Mouse (Mus musculus) heart, embryonic 13.5 days (tissue): ENCODE results near the gene Ccdc92b. TPM values are rescaled to one million over a fixed set of nuclear protein-coding genes. Genes with fewer than 3 reads are reported as not detected.

Source experiments
- ATAC-seq: fragments of 200-750 bp; cut with Nextera tagmentation; 2 replicates; pipeline ENCODE4 v1.8.0; 2017; ENCODE audit warnings: moderate TSS enrichment; ENCODE audit not compliant: insufficient number of reproducible peaks, low FRiP score, low TSS enrichment; ENCODE audit errors: extremely low read depth
- H3K27ac ChIP-seq: fragments of 300-500 bp; sonication (generic); replicated peaks from 2 replicates; pipeline ENCODE4 v1.5.1; 2015; ENCODE audit warnings: moderate library complexity, mild to moderate bottlenecking, inconsistent platforms
- H3K27me3 ChIP-seq: fragments of 300-500 bp; sonication (generic); replicated peaks from 2 replicates; pipeline ENCODE4 v1.6.1; 2015; ENCODE audit warnings: mild to moderate bottlenecking, inconsistent platforms
- H3K36me3 ChIP-seq: fragments of 300-500 bp; sonication (generic); 2 replicates; pipeline ENCODE4 v1.6.1; 2015; ENCODE audit warnings: mild to moderate bottlenecking, inconsistent platforms
- H3K4me1 ChIP-seq: fragments of 300-500 bp; sonication (generic); 2 replicates; pipeline ENCODE4 v1.6.1; 2015; ENCODE audit warnings: inconsistent platforms
- H3K4me2 ChIP-seq: fragments of 300-500 bp; sonication (generic); 2 replicates; pipeline ENCODE4 v1.6.1; 2015; ENCODE audit warnings: inconsistent platforms, mild to moderate bottlenecking, moderate library complexity
- H3K4me3 ChIP-seq: fragments of 300-500 bp; sonication (generic); 2 replicates; pipeline ENCODE4 v1.5.1; 2015; ENCODE audit warnings: moderate library complexity, mild to moderate bottlenecking, inconsistent platforms
- H3K9ac ChIP-seq: fragments of 300-500 bp; sonication (generic); 2 replicates; pipeline ENCODE4 v1.6.1; 2015; ENCODE audit warnings: inconsistent platforms, mild to moderate bottlenecking, moderate library complexity
- H3K9me3 ChIP-seq: fragments of 300-500 bp; sonication (generic); 2 replicates; pipeline ENCODE4 v1.6.1; 2016; ENCODE audit warnings: inconsistent platforms
- WGBS: fragments of 180-500 bp; shearing (Covaris S2); methylation state at CpG from one replicate; pipeline ENCODE4 v1.1.7; 2015; ENCODE audit warnings: mixed read lengths; 5-methylcytosine and 5-hydroxymethylcytosine counted together
- polyA plus RNA-seq: library from polyadenylated mRNA; unstranded; fragments of >200 nt; fragmentation: Nextera tagmentation; extraction: Ambion mirVana; gene quantifications from 2 replicates; pipeline ENCODE4 v1.2.1, GENCODE M21; 2015

Gene Ccdc92b
- polyA plus RNA-seq, 1 experiment from 2014 or later: 0.96 TPM

- Histone ChIP-seq H3K9ac (peak overlapping the region; percentile 88), H3K36me3 (no peaks in the 10 kb centered on the region), H3K4me3 (peak overlapping the region; percentile 81), H3K9me3 (no peaks in the 10 kb centered on the region), H3K27ac (peak overlapping the region; percentile 91), H3K4me1 (peaks cover 25% of the 10 kb centered on the region), H3K27me3 (peaks cover 14% of the 10 kb centered on the region; the same call in 1 of the 2 replicates), H3K4me2 (peak overlapping the region; percentile 80)
- 2% methylated on average over 86 of the region's 86 CpGs for WGBS
- ATAC-seq: peak; percentile 75
These were observed 18.8 kb downstream of the Ccdc92b start for GRCm38 (mm10) chr11:74637971-74638790.

- 3% methylated on average over 9 of the region's 9 CpGs for WGBS
- peak overlapping the region; percentile 81 for H3K4me3 ChIP-seq
- no peaks in the 10 kb centered on the region for H3K36me3 ChIP-seq
- peak overlapping the region; percentile 88 for H3K9ac ChIP-seq
- peak overlapping the region; percentile 91 for H3K27ac ChIP-seq
- H3K27me3 ChIP-seq: peaks cover 14% of the 10 kb centered on the region; the same call in 1 of the 2 replicates
- ATAC-seq: no peak
- peaks cover 25% of the 10 kb centered on the region for H3K4me1 ChIP-seq
- H3K4me2 ChIP-seq: peak overlapping the region; percentile 80
- no peaks in the 10 kb centered on the region for H3K9me3 ChIP-seq
These were observed 19.5 kb downstream of the Ccdc92b start for GRCm38 (mm10) chr11:74638791-74639411.

- 31% methylated on average over 1 of the region's 1 CpGs for WGBS
- no peak overlapping the region for H3K4me3 ChIP-seq
- peaks cover 14% of the 10 kb centered on the region; the same call in 1 of the 2 replicates for H3K27me3 ChIP-seq
- no peak for ATAC-seq
- H3K9me3 ChIP-seq: no peaks in the 10 kb centered on the region
- no peak overlapping the region for H3K27ac ChIP-seq
- H3K4me1 ChIP-seq: peaks cover 25% of the 10 kb centered on the region
- H3K36me3 ChIP-seq: no peaks in the 10 kb centered on the region
- no peak overlapping the region; the same call in 1 of the 2 replicates for H3K4me2 ChIP-seq
- H3K9ac ChIP-seq: peak overlapping the region; percentile 88
These were observed 20.2 kb downstream of the Ccdc92b start for GRCm38 (mm10) chr11:74639628-74640027.

- Histone ChIP-seq H3K9ac (no peak overlapping the region), H3K27ac (0 out of 2 replicates have a peak overlapping the region, but pooled peaks have one; percentile 91), H3K4me2 (peak overlapping the region; percentile 87; the same call in 1 of the 2 replicates), H3K4me3 (no peak overlapping the region), H3K4me1 (peaks cover 38% of the 10 kb centered on the region), H3K9me3 (no peaks in the 10 kb centered on the region), H3K27me3 (no peaks in the 10 kb centered on the region), H3K36me3 (peaks cover 4% of the 10 kb centered on the region; the same call in 1 of the 2 replicates)
- 96% methylated on average over 1 of the region's 1 CpGs for WGBS
- ATAC-seq: no peak
These were observed 28.6 kb downstream of the Ccdc92b start for GRCm38 (mm10) chr11:74647966-74648365.

GRCm38 (mm10) chr11:74648676-74649075 lies 29.3 kb downstream of the Ccdc92b start:
- no peak for ATAC-seq

GRCm38 (mm10) chr11:74649095-74649646 lies 29.8 kb downstream of the Ccdc92b start, which contains the start of gene Cluh:
Cluh (plus strand) TSS chr11:74649495.
- Histone ChIP-seq H3K4me1 (peaks cover 49% of the 10 kb centered on the region), H3K4me2 (peak within 1 kb of the TSS; percentile 87), H3K27me3 (no peaks in the 10 kb centered on the region), H3K4me3 (peak within 1 kb of the TSS; percentile 82), H3K9me3 (no peaks in the 10 kb centered on the region), H3K9ac (peak within 1 kb of the TSS; percentile 97), H3K36me3 (peaks cover 8% of the 10 kb centered on the region), H3K27ac (peak within 1 kb of the TSS; percentile 91)
- peak; percentile 81 for ATAC-seq
- under 1% methylated on average over 55 of the region's 58 CpGs for WGBS

More at GRCm38 (mm10) chr11:74648676-74649075, 29.3 kb downstream of the Ccdc92b start:
- H3K9me3 ChIP-seq: no peaks in the 10 kb centered on the region
- H3K27me3 ChIP-seq: no peaks in the 10 kb centered on the region
- peak overlapping the region; percentile 82 for H3K4me3 ChIP-seq
- WGBS: 6% methylated on average over 1 of the region's 1 CpGs
- H3K27ac ChIP-seq: peak overlapping the region; percentile 91
- peak overlapping the region; percentile 97 for H3K9ac ChIP-seq
- peak overlapping the region; percentile 87 for H3K4me2 ChIP-seq
- peaks cover 44% of the 10 kb centered on the region for H3K4me1 ChIP-seq
- peaks cover 4% of the 10 kb centered on the region; the same call in 1 of the 2 replicates for H3K36me3 ChIP-seq

GRCm38 (mm10) chr11:74649647-74650551 lies 30.5 kb downstream of the Ccdc92b start:
- Histone ChIP-seq H3K9ac (peak overlapping the region; percentile 97), H3K4me3 (peak overlapping the region; percentile 82), H3K4me1 (peaks cover 56% of the 10 kb centered on the region), H3K27ac (peak overlapping the region; percentile 91), H3K36me3 (peaks cover 11% of the 10 kb centered on the region), H3K9me3 (no peaks in the 10 kb centered on the region), H3K4me2 (peak overlapping the region; percentile 87), H3K27me3 (no peaks in the 10 kb centered on the region)
- WGBS: under 1% methylated on average over 53 of the region's 53 CpGs
- ATAC-seq: peak; percentile 7; the same call in 1 of the 2 replicates

- Histone ChIP-seq H3K36me3 (peaks cover 11% of the 10 kb centered on the region), H3K9me3 (no peaks in the 10 kb centered on the region), H3K4me2 (peak overlapping the region; percentile 87), H3K27ac (peak overlapping the region; percentile 91), H3K27me3 (no peaks in the 10 kb centered on the region), H3K9ac (peak overlapping the region; percentile 97), H3K4me1 (peaks cover 64% of the 10 kb centered on the region), H3K4me3 (peak overlapping the region; percentile 82)
- no peak for ATAC-seq
- WGBS: 33% methylated on average over 4 of the region's 4 CpGs
These were observed 31.2 kb downstream of the Ccdc92b start for GRCm38 (mm10) chr11:74650576-74651100.

- H3K9ac ChIP-seq: peak overlapping the region; percentile 71
- H3K27ac ChIP-seq: peak overlapping the region; percentile 97
- no peak for ATAC-seq
- WGBS: 71% methylated on average over 4 of the region's 4 CpGs
- H3K4me2 ChIP-seq: peak overlapping the region; percentile 63
- H3K36me3 ChIP-seq: peaks cover 27% of the 10 kb centered on the region
- H3K9me3 ChIP-seq: no peaks in the 10 kb centered on the region
- no peaks in the 10 kb centered on the region for H3K27me3 ChIP-seq
- H3K4me1 ChIP-seq: peaks cover 68% of the 10 kb centered on the region
- H3K4me3 ChIP-seq: peak overlapping the region; percentile 31
These were observed 33.4 kb downstream of the Ccdc92b start for GRCm38 (mm10) chr11:74652791-74653191.

- ATAC-seq: no peak
- H3K27ac ChIP-seq: peak overlapping the region; percentile 97
These were observed 34.0 kb downstream of the Ccdc92b start for GRCm38 (mm10) chr11:74653385-74653784.

More at GRCm38 (mm10) chr11:74653385-74653784, 34.0 kb downstream of the Ccdc92b start:
- H3K4me2 ChIP-seq: peak overlapping the region; percentile 63
- peaks cover 66% of the 10 kb centered on the region for H3K4me1 ChIP-seq
- no peaks in the 10 kb centered on the region for H3K27me3 ChIP-seq
- peaks cover 33% of the 10 kb centered on the region for H3K36me3 ChIP-seq
- 0 out of 2 replicates have a peak, but pooled peaks cover 3% of the 10 kb centered on the region for H3K9me3 ChIP-seq
- H3K4me3 ChIP-seq: peak overlapping the region; percentile 31
- 46% methylated on average over 6 of the region's 6 CpGs for WGBS
- H3K9ac ChIP-seq: peak overlapping the region; percentile 71
